Mouse (Mus musculus) brown adipose tissue, adult 24 weeks (tissue): ENCODE results near the gene Tmem44. TPM values are rescaled to one million over a fixed set of nuclear protein-coding genes. Genes with fewer than 3 reads are reported as not detected.

ENCODE experiments used
- H3K27ac ChIP-seq: fragments of 200-500 bp; replicated peaks from 2 replicates; pipeline ENCODE4 v1.5.1; 2012; ENCODE audit warnings: low read depth, mild to moderate bottlenecking, low read length
- H3K4me1 ChIP-seq: fragments of 200-500 bp; 2 replicates; pipeline ENCODE4 v1.6.1; 2012; ENCODE audit warnings: low read length, mixed read lengths; ENCODE audit not compliant: control insufficient read depth, insufficient read depth, insufficient read length
- H3K4me3 ChIP-seq: fragments of 200-500 bp; 2 replicates; pipeline ENCODE4 v1.5.1; 2012; ENCODE audit warnings: low read depth, mild to moderate bottlenecking, low read length, moderate library complexity; ENCODE audit not compliant: insufficient read depth
- polyA plus RNA-seq: library from polyadenylated mRNA; stranded (reverse); fragments of >200 nt; gene quantifications from 2 replicates; pipeline ENCODE4 v1.2.4, GENCODE M21; 2012; ENCODE audit not compliant: missing spikeins, insufficient read depth, insufficient read length

Gene Tmem44
- 1.3 and 2.6 TPM in 2 replicates for polyA plus RNA-seq

DNA sequence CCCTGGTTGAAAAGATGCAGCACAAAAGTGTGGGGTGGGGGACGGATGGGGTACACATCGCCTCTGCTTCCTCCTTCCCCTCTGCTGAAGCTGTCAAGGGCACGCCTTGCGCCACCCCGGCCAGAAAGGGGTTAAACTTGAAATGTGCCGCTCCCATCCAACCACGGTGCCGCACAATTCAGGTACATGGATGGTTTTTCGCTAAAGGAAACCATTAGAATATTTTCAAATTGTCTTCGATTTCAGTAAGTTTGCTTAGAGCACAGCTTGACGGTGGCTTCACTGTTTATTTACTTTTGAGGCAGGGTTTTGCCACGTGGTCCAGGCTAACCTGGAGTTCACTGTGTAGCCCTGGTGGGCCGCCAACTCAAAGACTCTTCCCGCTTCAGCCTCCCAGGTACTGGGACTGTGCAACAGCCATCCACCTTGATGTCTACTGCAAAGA is at the start of gene Tmem44:
Tmem44 (minus strand) TSS at position 95 of the 445 bp plus-strand sequence.
- peaks cover 8% of the 10 kb centered on the region; the same call in 1 of the 2 replicates for H3K4me1 ChIP-seq
- H3K4me3 ChIP-seq = peak within 1 kb of the TSS; percentile 85
- peak within 1 kb of the TSS; percentile 69 for H3K27ac ChIP-seq

DNA sequence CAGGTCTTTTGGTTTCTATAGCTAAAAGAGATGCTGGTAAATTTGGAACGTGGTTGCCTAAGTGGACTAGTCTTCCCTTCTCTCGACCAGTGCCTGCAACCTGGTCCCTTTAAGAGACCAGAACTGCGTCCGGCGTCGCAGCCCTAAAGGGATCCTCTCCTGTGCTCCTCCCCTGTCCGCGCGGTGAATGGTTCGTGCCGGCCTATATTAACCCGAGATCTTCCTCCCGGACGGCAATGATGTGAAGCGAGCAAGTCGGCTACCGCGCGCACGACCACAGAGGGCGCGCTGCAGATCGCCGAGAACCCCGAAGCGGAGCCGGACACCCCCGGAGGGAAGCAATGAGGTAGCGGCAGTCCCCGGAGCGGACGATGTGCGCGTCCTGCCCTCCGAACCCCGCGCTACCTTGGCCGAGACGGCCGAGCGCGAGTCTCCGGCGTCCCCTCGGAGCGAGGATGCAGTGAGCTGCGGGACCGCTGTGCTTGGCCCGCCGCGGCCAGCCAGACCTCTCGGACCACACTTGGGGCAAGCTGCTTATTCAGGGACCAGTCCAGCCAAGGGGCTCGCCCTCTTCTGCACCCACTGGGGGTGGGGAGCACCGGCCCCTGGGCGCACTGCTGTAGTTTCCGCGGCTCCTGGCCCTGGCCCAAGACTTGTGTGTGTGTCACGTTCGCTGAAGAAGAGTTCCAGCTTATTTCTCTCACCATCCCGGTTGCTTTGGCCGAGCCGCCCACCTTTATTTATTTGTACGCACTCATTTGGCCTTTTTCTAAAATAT is 49.0 kb upstream of the Tmem44 start, which contains the start of gene Fam43a:
Fam43a (plus strand) TSS at position 233 of the 778 bp plus-strand sequence.
- Histone ChIP-seq H3K27ac (peak within 1 kb of the TSS; percentile 82), H3K4me1 (peaks cover 7% of the 10 kb centered on the region; the same call in 1 of the 2 replicates), H3K4me3 (peak within 1 kb of the TSS; percentile 74)

DNA sequence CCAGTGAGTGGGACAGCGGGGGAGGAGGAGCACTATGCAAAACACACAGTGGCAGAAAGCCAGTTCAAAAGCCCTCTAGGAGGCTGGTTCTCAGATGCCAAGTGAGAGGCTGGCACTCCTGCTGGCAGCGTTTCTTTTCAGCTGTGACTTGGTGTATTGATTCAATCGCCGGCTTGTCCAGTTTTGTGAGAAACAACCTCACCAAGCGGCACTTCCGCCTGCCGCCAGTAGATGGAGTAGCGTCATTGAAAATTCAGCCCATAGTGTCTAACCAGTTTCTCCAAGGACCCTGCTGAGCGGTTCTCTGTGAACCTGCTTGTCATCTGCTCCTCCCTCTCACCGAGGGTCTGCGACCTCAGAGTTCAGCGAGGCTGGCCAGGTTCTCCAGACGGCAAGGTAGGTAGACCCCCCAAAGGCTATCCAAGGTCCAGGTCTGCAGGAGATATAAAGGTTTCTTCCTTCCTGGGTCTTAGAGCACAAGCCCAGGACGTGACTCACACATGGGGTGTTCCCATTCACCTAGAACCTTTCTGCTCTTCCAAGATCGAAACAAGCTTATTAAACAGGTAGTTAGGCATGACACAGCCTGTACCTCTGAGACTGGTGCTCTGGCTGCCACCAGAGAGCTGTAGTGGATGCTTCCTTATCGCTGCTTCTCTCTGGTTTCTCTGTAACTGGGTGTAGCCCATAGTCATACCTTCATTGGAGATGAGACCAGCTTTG is 46.5 kb upstream of the Tmem44 start:
- Histone ChIP-seq H3K27ac (peak overlapping the region; percentile 14; the same call in 1 of the 2 replicates), H3K4me3 (peak overlapping the region; percentile 34), H3K4me1 (peaks cover 2% of the 10 kb centered on the region; the same call in 1 of the 2 replicates)

DNA sequence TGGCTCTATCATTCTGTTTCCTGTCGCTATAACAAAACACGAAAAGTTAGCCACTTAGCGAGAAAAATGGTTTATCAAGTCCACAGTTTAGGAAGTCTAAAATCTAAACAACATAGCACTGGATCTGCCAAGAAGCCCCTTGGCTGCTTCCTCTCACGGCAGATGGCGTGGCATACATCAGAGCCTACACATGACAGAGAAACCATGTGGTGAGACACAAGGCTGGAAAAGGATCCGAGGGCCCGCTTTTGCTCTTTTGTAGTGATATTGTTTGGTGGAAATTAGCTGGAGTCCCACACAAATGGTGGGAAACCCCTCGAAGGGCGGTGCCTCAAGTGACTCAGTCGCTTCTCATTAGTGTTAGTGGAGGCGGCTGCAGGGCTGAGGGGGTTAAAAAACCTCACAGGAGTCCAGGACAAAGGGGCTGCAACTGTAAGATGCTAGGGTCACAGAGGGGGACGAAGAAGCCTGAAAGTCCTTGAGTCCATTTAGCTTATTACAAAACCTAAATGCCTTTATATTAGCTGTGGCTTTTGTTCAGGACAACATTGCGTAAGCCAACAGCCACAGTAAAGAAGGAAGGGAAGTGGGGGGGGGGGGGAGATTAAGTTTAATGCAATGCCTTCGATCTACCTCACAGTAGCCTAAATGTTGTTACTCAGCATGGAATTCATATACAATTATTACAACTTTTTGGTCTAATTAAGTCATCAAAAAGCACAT is 45.4 kb upstream of the Tmem44 start:
- Histone ChIP-seq H3K4me1 (peaks cover 2% of the 10 kb centered on the region; the same call in 1 of the 2 replicates), H3K4me3 (no peak overlapping the region), H3K27ac (no peak overlapping the region)

DNA sequence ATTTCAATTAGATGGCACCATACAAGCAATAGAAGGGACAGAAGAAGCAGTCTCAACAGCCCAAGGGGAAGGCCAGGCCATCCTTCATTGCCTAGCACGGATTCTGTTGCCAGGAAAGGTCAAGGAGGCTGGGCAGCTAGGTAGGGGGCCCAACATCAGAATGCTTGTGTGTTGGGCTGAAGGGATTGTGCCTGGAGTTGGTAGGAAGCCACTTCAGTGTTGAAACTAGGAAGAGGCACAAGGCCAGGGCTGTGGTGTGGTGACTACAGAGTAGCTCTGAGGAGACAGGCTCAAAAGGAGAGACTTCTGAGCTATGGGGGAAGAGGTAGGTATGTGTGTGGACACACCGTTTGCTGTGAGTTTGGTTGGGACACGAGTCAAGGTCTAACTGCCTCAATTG is 44.7 kb upstream of the Tmem44 start:
- Histone ChIP-seq H3K4me1 (peaks cover 2% of the 10 kb centered on the region; the same call in 1 of the 2 replicates), H3K27ac (no peak overlapping the region), H3K4me3 (no peak overlapping the region)

DNA sequence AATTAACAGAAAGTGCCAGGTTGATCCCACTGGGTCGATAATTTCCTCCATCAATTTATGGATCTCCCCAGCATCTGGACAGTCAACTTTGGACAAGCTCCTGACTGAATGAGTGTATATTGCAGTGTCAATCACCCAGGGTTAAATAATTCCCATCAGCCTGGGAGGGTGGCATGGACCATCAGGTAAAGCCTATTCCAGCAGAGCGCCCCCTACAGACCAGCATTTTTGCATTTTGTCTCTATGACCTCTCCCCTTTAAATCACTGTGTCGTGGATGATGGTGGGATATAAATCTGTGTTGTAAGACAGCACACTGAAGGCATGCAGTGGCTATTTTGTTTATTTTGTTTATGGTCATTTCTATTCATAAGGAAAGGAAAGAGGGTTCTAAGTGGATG is 41.3 kb upstream of the Tmem44 start:
- Histone ChIP-seq H3K27ac (no peak overlapping the region), H3K4me1 (no peaks in the 10 kb centered on the region), H3K4me3 (no peak overlapping the region)

DNA sequence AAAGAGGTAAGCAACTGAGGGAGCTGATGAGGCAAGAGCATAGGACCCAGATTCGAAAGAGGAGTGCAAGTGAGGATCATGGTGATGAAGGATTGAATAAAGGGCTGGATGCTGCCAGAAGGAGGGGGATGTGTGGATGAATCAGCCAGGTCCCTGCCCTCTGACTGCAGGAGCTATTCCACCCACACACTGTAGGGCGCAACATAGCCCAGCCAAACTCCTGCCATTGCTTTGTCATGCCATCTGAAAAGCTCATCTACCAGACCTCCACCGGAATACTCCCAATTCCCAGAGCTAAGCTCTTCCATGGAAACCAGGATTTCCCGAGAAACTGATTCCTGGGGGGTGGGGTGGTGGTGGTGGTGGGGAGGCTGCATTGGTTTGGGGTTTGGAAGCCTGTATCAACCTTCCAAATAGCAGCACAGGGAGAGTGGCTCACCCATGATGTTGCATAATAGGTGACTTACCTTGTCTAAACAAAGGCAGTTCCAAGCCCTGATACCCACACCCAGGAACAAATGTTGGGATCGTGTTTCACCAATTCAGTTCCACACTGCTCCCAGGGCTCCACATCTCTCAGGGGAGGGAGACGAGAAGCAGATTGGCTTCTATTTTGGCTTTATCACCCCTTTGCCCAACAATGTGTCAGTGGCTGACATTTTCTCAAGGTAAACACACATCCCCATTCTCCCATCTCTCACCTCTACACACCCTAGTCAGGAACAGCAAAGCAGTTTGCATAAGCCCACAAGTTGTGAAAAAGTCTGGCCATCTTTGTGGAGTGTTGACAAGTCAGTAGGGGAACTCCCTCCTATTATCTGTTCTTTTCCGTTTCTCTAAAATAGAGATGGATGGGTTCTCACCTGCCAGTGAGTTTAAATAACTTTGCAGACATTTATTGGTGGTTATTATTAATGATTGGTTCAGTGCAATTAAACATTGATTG is 39.9 kb upstream of the Tmem44 start:
- H3K4me1 ChIP-seq = no peaks in the 10 kb centered on the region
- H3K27ac ChIP-seq = peak overlapping the region; percentile 26; the same call in 1 of the 2 replicates
- no peak overlapping the region for H3K4me3 ChIP-seq

DNA sequence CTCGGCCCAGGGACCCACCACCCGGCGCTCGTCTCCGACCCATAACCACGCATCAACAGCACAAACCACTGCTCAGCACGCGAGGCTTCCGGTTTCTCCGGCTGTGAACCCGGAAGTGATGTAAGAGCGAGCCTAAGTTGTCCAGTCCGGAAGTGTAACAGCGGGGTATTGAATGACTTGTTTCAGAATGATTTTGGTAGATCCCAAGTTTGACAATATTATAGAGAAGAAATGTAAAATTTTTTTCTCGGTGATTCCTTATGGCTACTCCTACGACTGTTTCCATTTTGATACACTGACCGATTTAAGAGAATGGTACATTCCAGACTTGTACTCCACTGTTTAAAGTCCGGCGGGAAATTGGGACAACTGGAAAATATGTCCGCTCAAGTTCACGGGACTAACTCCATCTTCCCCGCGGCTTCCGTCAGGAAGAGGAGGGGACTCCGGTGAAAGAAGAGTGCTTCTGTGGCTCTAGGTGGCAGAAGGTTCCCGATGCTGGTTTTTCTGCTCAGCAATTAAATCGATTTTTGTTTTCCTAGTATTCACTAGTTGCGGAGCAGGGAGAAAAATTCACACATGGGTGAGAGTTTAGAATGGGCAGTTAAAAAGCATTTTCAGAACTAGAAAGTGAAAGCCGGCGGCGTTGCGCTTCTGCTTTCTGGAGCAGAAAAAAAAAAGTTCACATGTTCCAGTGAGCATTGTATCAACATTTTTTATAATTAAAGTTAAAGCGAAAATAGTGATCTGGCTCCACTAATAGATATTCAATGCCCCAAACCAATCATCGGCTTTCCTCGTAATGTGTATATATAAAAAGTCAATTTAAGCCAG is 37.1 kb upstream of the Tmem44 start, which contains the start of gene Lsg1:
Lsg1 (minus strand) TSS at position 99 of the 834 bp plus-strand sequence.
- Histone ChIP-seq H3K4me3 (peak within 1 kb of the TSS; percentile 96), H3K4me1 (no peaks in the 10 kb centered on the region), H3K27ac (peak within 1 kb of the TSS; percentile 84)

DNA sequence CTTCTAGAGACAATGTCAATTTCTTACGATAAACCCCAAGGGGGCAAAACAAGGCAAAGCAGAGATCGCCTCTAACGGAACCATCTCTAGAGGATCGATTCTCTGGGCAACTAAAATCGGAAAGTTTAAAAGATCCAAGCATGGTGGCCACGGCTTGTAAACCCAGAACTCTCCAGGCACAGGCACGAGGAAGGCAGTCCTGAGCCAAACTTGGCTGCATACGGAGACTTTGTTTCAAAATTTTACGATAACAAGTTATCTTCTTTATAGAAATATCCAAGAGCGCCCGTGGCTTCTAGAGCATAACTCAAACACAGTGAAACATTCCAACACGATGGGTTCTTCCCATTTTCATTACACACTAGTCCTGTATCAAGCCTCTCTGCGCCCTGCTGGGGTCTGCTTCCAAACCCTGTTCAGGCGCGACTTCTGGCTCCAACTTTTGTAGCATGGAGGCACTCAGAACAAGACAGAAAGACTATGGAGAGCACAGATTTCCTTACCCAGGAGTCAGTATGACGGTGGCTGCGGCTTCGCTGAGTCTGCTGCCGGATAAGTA is 36.4 kb upstream of the Tmem44 start:
- no peaks in the 10 kb centered on the region for H3K4me1 ChIP-seq
- peak overlapping the region; percentile 96 for H3K4me3 ChIP-seq
- H3K27ac ChIP-seq = peak overlapping the region; percentile 69; the same call in 1 of the 2 replicates

DNA sequence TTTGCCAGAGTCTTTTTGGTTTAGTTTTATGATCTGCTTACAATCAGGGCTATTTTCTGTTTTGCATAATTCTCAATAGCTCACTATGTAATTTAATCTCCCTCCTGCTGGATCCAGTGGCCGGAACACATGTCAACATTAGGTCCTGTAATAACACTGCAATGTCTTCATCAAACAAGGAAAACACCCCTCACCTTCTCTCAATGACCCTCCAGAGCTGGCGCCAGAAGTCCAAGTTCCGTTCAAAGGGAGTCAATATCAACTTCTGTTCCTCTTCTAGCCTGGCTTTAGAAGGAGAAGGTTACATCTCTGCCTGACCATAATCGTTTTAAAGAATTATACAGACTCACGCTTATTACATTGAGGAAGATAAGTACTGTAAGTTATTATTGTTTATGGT is 30.1 kb upstream of the Tmem44 start:
- Histone ChIP-seq H3K27ac (no peak overlapping the region), H3K4me1 (no peaks in the 10 kb centered on the region), H3K4me3 (no peak overlapping the region)

DNA sequence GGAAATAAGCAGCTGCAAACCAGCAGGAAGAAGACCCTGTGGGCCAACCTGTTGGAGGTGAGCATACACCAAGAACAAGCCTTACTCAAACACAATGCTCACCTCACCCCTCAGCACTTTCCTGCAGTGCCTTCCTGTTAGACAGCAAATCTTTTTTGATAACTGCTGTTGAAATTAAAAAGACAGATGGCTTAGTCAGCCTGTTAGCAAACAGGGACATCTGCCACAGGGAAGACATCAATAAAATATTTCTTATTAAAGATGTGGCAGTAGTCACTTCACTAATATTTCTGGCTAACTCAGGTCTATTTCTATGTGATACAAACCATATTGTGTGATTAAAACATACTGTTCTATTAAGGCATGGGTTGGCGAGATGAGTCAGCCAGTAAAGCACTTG is 25.8 kb upstream of the Tmem44 start:
- Histone ChIP-seq H3K4me3 (no peak overlapping the region), H3K27ac (no peak overlapping the region), H3K4me1 (no peaks in the 10 kb centered on the region)

DNA sequence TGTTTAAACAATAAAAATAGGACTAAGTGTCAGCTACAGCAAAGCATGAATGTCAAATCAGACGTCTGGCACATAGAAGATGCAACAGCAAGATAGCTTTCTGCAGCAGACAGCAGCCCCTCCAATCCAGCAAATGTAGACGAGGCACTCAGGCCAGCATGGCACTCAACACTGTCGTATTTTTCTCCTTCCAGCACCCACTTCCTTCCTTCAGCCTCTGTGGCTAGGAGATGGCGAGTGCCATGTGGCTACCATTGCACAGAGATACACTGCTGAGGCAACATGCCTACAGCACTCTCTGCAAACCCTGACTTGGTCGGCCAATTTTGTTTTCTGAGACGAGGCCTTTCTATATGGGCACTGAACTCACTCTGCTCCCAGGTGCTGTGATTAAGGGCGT is 25.2 kb upstream of the Tmem44 start:
- H3K4me1 ChIP-seq = no peaks in the 10 kb centered on the region
- H3K27ac ChIP-seq = no peak overlapping the region
- H3K4me3 ChIP-seq = no peak overlapping the region

DNA sequence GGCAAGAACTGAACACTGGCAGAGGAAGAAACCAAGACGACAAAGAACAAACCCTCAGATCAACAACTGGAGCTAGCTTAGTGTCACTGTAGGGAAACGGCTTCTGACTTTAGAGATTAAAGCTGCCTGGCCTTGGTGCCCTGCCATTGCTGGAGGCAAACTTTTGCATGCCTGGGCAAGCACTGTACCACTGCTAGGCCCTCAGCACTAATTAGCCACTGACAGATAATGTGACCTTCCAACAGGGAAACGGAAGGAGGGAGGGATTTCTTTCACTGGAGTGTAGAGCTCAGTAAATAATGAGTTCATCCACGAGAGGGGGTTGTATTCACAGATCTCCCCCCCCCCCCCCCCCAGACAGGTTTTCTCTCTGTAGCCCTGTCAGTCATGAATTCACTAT is 21.6 kb upstream of the Tmem44 start:
- no peak overlapping the region for H3K4me3 ChIP-seq
- no peaks in the 10 kb centered on the region for H3K4me1 ChIP-seq
- H3K27ac ChIP-seq = no peak overlapping the region
